Mouse (Mus musculus): Measurements from ENCODE around the gene Dzank1. TPM values are rescaled to one million over a fixed set of nuclear protein-coding genes. Genes with fewer than 3 reads are reported as not detected.

Gene Dzank1
- total RNA-seq, 2 experiments from 2014 or later = not detected

GRCm38 (mm10) chr2:144484084-144484483 is 43.1 kb downstream of the Dzank1 start:
- no peak for ATAC-seq (replicated peaks; ENCODE audit: low FRiP score, poor library complexity, severe bottlenecking)

GRCm38 (mm10) chr2:144479421-144479820 is 47.8 kb downstream of the Dzank1 start:
- ATAC-seq (replicated peaks; ENCODE audit: low FRiP score, poor library complexity, severe bottlenecking) = no peak

GRCm38 (mm10) chr2:144467203-144467602 is 60.0 kb downstream of the Dzank1 start:
- ATAC-seq (replicated peaks; ENCODE audit: low FRiP score, poor library complexity, severe bottlenecking) = no peak

- no peak for ATAC-seq (replicated peaks; ENCODE audit: low FRiP score, poor library complexity, severe bottlenecking)
Measured at GRCm38 (mm10) chr2:144465876-144466575, 61.2 kb downstream of the Dzank1 start.

GRCm38 (mm10) chr2:144464799-144465760 is 62.1 kb downstream of the Dzank1 start:
- ATAC-seq (replicated peaks; ENCODE audit: low FRiP score, poor library complexity, severe bottlenecking) = no peak

- ATAC-seq (replicated peaks; ENCODE audit: low FRiP score, poor library complexity, severe bottlenecking) = no peak
Measured at GRCm38 (mm10) chr2:144464182-144464581, 63.0 kb downstream of the Dzank1 start.

GRCm38 (mm10) chr2:144458975-144459754 is 68.0 kb downstream of the Dzank1 start:
- ATAC-seq (replicated peaks; ENCODE audit: low FRiP score, poor library complexity, severe bottlenecking) = no peak

- no peak for ATAC-seq (replicated peaks; ENCODE audit: low FRiP score, poor library complexity, severe bottlenecking)
Measured at GRCm38 (mm10) chr2:144458355-144458754, 68.9 kb downstream of the Dzank1 start.

- peak; percentile 74 for ATAC-seq (replicated peaks; ENCODE audit: low FRiP score, poor library complexity, severe bottlenecking)
Measured at GRCm38 (mm10) chr2:144452364-144453008, 74.7 kb downstream of the Dzank1 start.

- no peak for ATAC-seq (replicated peaks; ENCODE audit: low FRiP score, poor library complexity, severe bottlenecking)
Measured at GRCm38 (mm10) chr2:144450378-144450777, 76.8 kb downstream of the Dzank1 start.

GRCm38 (mm10) chr2:144446360-144446999 is 80.7 kb downstream of the Dzank1 start:
- ATAC-seq (replicated peaks; ENCODE audit: low FRiP score, poor library complexity, severe bottlenecking) = no peak

- no peak for ATAC-seq (replicated peaks; ENCODE audit: low FRiP score, poor library complexity, severe bottlenecking)
Measured at GRCm38 (mm10) chr2:144441386-144441915, 85.8 kb downstream of the Dzank1 start.

- no peak for ATAC-seq (replicated peaks; ENCODE audit: low FRiP score, poor library complexity, severe bottlenecking)
Measured at GRCm38 (mm10) chr2:144439191-144439700, 88.0 kb downstream of the Dzank1 start.

GRCm38 (mm10) chr2:144438424-144438823 is 88.8 kb downstream of the Dzank1 start:
- no peak for ATAC-seq (replicated peaks; ENCODE audit: low FRiP score, poor library complexity, severe bottlenecking)

- ATAC-seq (replicated peaks; ENCODE audit: low FRiP score, poor library complexity, severe bottlenecking) = no peak
Measured at GRCm38 (mm10) chr2:144435679-144436078, 91.5 kb downstream of the Dzank1 start.

- no peak for ATAC-seq (replicated peaks; ENCODE audit: low FRiP score, poor library complexity, severe bottlenecking)
Measured at GRCm38 (mm10) chr2:144431286-144431825, 95.9 kb downstream of the Dzank1 start.

GRCm38 (mm10) chr2:144429171-144429570 is 98.0 kb downstream of the Dzank1 start:
- ATAC-seq (replicated peaks; ENCODE audit: low FRiP score, poor library complexity, severe bottlenecking) = no peak

GRCm38 (mm10) chr2:144428659-144429058 is 98.6 kb downstream of the Dzank1 start:
- no peak for ATAC-seq (replicated peaks; ENCODE audit: low FRiP score, poor library complexity, severe bottlenecking)
